Mouse (Mus musculus) cerebral cortex, adult 2 months (tissue): Measurements from ENCODE around the gene Zfand3.

Source experiments
- WGBS: fragments of 180-500 bp; shearing (Covaris S2); methylation state at CpG from one replicate; pipeline ENCODE4 v1.1.7; 2018; 5-methylcytosine and 5-hydroxymethylcytosine counted together

Zfand3 gene

GRCm38 (mm10) chr17:30004203-30005102 is at the start of gene Zfand3:
Zfand3 (plus strand) TSS chr17:30004733.
- WGBS: under 1% methylated on average over 77 of the region's 93 CpGs

GRCm38 (mm10) chr17:29955880-29956279 is 48.7 kb upstream of the Zfand3 start:
- WGBS: 80% methylated on average over 8 of the region's 8 CpGs

- WGBS: 31% methylated on average over 11 of the region's 11 CpGs
Measured at GRCm38 (mm10) chr17:29963730-29964259, 40.7 kb upstream of the Zfand3 start.

- 50% methylated on average over 5 of the region's 5 CpGs for WGBS
Measured at GRCm38 (mm10) chr17:29965506-29965905, 39.0 kb upstream of the Zfand3 start.

- WGBS: 89% methylated on average over 7 of the region's 7 CpGs
Measured at GRCm38 (mm10) chr17:29970037-29970555, 34.4 kb upstream of the Zfand3 start, which contains the start of gene Mdga1. Mdga1 (minus strand) TSS chr17:29970087.

- WGBS: 69% methylated on average over 15 of the region's 15 CpGs
Measured at GRCm38 (mm10) chr17:29971761-29972432, 32.6 kb upstream of the Zfand3 start.

GRCm38 (mm10) chr17:29973226-29973625 is 31.3 kb upstream of the Zfand3 start:
- WGBS: 98% methylated on average over 7 of the region's 7 CpGs

GRCm38 (mm10) chr17:29975731-29976130 is 28.8 kb upstream of the Zfand3 start:
- WGBS: 7% methylated on average over 8 of the region's 8 CpGs

- WGBS: 58% methylated on average over 4 of the region's 4 CpGs
Measured at GRCm38 (mm10) chr17:29979020-29979419, 25.5 kb upstream of the Zfand3 start.

GRCm38 (mm10) chr17:29979841-29980240 is 24.7 kb upstream of the Zfand3 start:
- WGBS: 84% methylated on average over 7 of the region's 7 CpGs

- WGBS: 73% methylated on average over 8 of the region's 8 CpGs
Measured at GRCm38 (mm10) chr17:29981568-29981967, 23.0 kb upstream of the Zfand3 start.

- WGBS: 78% methylated on average over 5 of the region's 5 CpGs
Measured at GRCm38 (mm10) chr17:29983190-29983589, 21.3 kb upstream of the Zfand3 start.

- WGBS: 54% methylated on average over 7 of the region's 7 CpGs
Measured at GRCm38 (mm10) chr17:29984931-29985330, 19.6 kb upstream of the Zfand3 start.

GRCm38 (mm10) chr17:29985534-29985933 is 19.0 kb upstream of the Zfand3 start:
- 49% methylated on average over 3 of the region's 3 CpGs for WGBS

- 89% methylated on average over 5 of the region's 5 CpGs for WGBS
Measured at GRCm38 (mm10) chr17:29988141-29988540, 16.4 kb upstream of the Zfand3 start.

GRCm38 (mm10) chr17:29989653-29990052 is 14.9 kb upstream of the Zfand3 start:
- WGBS: 92% methylated on average over 5 of the region's 5 CpGs

GRCm38 (mm10) chr17:29990136-29990535 is 14.4 kb upstream of the Zfand3 start:
- 76% methylated on average over 3 of the region's 3 CpGs for WGBS

- WGBS: 74% methylated on average over 2 of the region's 2 CpGs
Measured at GRCm38 (mm10) chr17:29990845-29991244, 13.7 kb upstream of the Zfand3 start.

GRCm38 (mm10) chr17:29993488-29993887 is 11.0 kb upstream of the Zfand3 start:
- 48% methylated on average over 8 of the region's 8 CpGs for WGBS

- WGBS: 69% methylated on average over 3 of the region's 3 CpGs
Measured at GRCm38 (mm10) chr17:29994011-29994410, 10.5 kb upstream of the Zfand3 start.

- 90% methylated on average over 4 of the region's 4 CpGs for WGBS
Measured at GRCm38 (mm10) chr17:29994459-29994858, 10.1 kb upstream of the Zfand3 start.

GRCm38 (mm10) chr17:29995986-29996385 is 8.5 kb upstream of the Zfand3 start:
- 86% methylated on average over 5 of the region's 5 CpGs for WGBS
